Mouse (Mus musculus) gastrocnemius, postnatal 10 days (tissue): Measurements from ENCODE around the gene Arhgef12. TPM values are rescaled to one million over a fixed set of nuclear protein-coding genes. Genes with fewer than 3 reads are reported as not detected.

Experiments
- DNase-seq: peaks from one replicate; pipeline ENCODE4 v3.0.0; 2021; ENCODE audit warnings: mixed read lengths
- total RNA-seq, 2 experiments: library from RNA; stranded (reverse); gene quantifications; 2 replicates each; pipeline ENCODE4 v1.2.3; 2021

Gene Arhgef12
- total RNA-seq, 2 experiments from 2014 or later, result 49.6 to 54.5 TPM

DNA sequence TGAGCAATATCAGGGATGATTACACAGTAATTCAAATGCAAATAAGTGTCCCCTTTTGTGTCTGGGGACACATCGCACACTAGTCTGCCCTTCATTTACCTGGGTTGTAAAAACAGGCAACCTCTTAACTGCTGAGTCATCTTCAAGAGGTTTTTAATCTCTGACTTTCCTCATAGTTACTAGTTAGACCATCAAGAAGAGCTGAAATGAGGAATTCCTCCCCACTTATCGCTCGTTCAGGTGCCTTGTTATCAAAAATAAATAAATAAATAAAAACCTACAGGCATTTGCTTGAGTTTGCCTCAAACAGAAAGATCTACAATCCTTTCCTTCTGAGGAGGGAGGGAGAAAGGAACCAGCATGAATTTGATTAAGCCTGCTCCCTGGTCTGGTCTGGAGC is 1.7 kb upstream of the Arhgef12 start:
- DNase-seq, result no peak

DNA sequence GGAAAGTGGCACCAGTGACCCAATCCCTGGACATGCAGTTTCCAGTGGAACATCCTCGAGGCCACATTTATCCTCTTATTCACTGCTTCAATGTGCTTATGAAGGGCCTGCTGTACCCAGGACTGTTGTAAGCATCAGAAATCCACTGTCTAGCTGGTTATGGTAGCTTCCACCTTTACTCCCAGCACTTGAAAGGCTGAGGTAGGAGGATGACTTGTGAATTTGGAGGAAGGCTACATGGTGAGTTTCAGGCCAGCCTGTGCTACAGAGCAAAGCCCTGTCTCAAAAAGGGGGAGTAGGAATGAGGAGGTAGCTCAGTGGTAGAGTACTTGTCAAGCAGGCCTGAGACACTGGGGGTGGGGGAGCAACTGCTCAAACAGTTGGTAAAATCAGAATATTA is 1.0 kb upstream of the Arhgef12 start:
- no peak for DNase-seq

DNA sequence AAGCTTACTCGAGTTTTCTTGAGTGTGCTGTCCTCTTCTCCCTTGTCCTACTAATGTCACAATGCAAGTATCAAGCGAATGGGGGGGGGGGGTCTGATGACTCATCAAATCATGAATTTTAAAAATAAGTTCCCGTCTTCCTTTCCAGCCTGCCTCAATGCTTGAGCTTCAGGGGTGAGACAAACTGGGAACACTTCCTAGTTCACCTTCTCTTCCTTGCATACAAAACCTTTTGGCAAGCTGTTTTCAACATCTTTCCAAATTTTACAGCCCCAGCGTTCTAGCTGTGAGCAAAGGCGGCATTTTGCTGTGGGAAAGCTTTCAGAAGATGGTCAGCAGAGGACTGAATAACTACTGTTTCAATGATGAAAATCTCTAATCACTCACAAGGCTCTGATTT is 516 bp upstream of the Arhgef12 start:
- no peak for DNase-seq

DNA sequence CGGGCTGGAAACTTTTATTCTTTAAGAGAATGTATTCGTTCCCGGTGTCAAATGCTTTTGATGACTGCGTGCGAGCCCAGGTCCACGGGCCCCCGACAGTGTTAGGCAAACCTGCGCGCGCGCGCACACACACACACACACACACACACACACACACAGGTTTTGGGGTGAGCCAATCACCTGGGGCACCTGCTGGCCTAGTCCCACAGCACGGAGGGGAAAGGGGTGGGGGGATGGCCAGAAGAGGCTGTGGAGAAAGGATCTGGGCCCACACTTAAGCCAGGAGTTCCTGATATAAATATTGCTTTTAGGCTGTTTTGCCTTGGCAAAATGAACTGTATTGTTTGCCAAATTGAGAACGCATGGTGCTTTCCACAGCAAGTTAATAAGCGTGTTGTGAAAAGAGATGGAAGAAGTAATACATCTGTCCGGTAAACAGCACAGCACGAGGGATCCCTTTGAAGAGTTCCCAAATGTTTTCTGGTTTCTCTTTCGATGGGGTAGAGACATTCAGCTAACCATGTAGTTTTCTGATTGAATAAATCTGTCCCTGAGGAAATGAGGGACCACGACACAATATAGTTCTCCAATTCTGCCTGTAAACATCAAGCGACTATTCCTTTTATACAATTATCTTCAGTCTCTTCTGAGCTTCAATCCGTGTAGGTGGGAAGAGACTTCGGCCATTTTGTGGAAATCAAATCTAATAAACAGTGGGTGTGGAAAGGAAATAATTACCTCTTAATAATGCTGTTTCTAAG is 433 bp downstream of the Arhgef12 start:
- peak; percentile 46 for DNase-seq

DNA sequence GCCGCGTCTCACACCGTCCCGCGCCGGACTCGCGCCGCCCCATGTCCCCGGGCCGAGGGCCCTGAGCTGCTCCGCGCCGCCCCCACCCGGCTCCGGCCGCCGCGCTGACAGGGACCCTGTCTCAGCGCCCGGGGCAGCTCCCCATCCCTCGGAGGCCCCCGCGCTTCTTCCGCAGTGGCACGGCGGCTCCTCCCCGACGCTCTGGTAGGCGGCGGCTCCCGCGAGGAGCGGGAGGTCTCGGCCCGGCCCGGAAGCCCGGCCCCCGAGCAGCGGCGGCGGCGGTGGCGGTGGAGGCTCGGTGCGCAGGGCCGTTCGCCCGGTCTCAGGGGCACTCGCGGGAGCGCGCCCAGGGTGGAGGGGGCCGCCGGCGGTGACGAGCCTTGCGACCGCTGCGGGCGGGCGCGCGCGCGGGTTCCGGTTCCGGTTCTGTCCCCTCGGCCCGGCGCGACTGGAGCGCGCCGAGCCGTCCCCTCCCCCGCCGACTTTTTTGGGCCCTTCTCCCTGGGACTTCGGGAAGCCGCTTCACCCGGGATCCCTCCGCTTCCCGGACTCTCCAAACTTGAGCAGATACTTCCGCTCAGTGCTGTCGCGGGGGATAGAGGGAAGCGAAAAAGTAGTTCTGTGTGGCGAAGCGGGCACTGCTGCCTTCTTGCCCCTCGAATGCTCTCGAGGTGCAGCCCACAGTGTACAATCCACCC is 1.2 kb downstream of the Arhgef12 start:
- peak; percentile 95 for DNase-seq

GRCm38 (mm10) chr9:43104873-43105663 is 2.0 kb downstream of the Arhgef12 start:
- DNase-seq, result no peak

DNA sequence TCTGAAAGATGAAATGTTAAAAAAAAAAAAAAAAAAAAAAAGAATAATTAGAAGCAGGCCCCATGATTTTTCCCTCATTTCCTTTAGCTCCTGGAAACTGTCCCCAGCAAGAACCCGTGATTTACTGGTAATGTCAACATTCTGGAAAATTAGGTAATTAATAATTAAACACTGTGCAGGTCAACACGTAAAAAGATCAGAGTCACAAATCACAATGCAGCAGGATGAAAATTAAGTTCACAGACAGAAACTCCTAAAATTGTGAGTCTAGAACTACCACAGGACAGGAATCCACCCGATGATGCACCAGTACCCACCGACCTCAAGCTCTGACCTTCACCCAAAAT is 2.5 kb downstream of the Arhgef12 start:
- no peak for DNase-seq

- no peak for DNase-seq
These were observed 3.3 kb downstream of the Arhgef12 start for GRCm38 (mm10) chr9:43103675-43104299.

DNA sequence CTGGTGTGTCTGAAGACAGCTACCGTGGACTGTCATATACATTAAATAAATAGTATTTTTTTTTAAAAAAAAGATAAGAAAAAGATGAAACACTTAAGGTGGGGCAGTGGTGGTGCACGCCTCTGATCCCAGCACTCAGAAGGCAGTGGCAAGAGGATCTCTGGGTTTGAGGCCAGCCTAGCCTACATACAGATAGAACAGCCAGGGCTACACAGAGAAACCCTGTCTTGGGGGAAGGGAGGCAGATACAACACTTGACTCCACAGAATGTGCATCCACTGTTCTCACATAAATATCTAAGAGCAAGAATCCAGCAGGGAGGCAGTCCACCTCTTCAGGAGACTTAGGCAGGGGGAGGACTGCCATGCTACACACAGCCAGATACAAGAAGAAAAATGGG is 4.1 kb downstream of the Arhgef12 start:
- DNase-seq, result no peak

- DNase-seq, result no peak
These were observed 5.0 kb downstream of the Arhgef12 start for GRCm38 (mm10) chr9:43101936-43102595.

GRCm38 (mm10) chr9:43098922-43099321 is 8.1 kb downstream of the Arhgef12 start:
- DNase-seq, result no peak

DNA sequence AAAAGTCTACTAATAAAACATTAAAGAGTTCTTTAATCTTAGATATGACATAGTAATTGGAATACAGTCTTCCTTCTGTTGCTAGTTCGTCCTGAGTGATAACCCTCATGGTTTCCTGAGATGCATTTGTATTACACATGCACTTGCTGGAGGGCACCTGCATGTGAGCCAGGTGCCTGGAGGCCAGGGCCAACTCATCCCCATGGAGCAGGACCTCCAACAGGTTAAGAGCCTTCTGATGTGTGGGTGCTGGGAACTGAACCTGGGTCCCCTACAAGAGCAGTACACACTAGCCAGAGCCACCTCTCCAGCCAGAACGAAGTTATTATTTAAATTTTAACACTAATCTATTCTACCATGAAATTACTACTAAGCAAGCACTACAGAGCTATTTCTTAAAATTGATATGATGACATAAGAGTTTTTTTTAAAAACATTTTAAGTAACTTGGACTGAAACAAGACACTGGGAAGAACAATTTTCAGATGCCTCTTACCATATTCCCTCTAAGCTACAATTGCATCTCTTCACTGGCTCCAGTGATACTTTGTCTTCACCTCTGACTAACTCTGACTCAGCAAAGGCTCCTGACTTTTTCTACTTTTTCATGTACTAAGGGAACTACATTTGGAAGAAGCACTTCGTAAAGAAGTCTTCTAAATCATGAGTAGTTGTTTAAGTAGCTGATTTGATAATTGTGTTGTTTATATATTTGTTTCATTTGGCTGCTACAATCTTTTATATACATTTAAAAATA is 9.1 kb downstream of the Arhgef12 start:
- DNase-seq, result no peak

DNA sequence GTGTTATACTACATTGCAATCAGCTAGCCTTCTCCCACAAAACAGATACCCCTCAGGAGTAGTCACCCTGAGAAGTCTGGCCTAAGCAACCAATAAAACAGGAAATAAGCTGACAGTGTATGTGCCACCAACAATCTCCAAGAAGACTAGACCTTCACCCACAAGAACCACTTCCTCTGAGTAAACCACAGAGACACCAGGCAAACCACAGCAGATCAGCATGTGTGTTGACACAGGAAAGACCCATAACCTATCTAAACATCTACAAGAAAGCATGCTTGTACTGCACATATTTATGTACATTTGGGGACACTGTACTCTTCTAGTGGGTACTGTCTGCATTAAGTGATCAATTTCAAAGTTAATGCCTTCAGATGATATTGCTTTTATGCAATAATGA is 10.7 kb downstream of the Arhgef12 start:
- DNase-seq, result no peak

DNA sequence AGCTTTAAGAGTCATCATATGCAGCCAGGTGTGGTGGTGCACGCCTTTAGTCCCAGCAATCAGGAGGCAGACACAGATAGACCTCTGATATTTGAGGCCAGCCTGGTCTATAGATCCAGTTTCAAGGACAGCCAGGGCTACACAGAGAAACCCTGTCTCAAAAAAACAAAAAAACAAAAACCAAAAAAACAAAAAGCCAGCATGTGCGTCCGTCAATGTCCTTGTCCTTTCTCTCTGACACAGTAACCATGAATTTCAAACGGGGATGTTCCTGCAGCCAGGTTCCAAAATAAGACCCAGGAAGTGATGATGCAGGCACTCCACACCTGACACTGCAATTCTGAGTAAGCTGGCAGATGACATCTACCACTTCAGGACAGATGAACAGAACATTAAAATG is 12.2 kb downstream of the Arhgef12 start:
- no peak for DNase-seq

GRCm38 (mm10) chr9:43093803-43094202 is 13.2 kb downstream of the Arhgef12 start:
- no peak for DNase-seq

GRCm38 (mm10) chr9:43085686-43086285 is 21.3 kb downstream of the Arhgef12 start:
- DNase-seq, result no peak

GRCm38 (mm10) chr9:43084496-43085362 is 22.3 kb downstream of the Arhgef12 start:
- no peak for DNase-seq

DNA sequence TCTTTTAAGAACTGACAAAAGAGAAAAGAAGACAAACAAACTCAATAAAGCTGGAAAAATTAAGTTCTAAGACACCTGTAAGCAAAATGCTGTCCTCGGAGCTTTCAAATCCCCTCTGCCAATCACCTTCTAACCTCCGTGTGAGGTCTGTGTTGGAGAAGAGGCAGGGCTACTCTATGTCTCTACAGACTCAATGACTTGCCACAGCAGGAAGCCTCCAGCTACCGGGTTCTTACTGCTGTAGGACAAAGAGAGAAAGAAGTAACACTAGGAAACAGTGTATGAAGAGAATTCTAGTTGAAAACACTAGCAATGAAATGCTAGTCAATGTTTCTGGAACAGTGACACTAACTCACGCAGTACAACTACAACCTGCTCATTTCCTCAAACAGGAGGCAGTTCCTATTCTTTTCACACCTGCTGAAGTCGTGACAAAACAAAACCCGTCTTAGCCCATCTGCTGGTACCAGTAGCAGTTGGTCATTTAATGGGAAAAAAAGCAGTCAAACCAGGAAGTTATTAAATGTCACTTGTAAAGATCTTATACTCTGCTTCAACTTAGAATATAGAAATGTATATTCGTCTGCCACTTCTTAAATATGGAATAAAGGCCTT is 23.5 kb downstream of the Arhgef12 start:
- DNase-seq, result no peak

- no peak for DNase-seq
These were observed 28.3 kb downstream of the Arhgef12 start for GRCm38 (mm10) chr9:43078711-43079110.
